Comparison of ENCODE assay signal across 28 mouse cellular contexts in genomic region chr7:90077565-90077964, GRCm38 (mm10). TPM values are rescaled to one million over a fixed set of nuclear protein-coding genes. Genes with fewer than 3 reads are reported as not detected.
DNase-seq lines count a peak whose midpoint lies in the region; ATAC-seq and TF ChIP-seq lines count a peak whose summit lies in the region.
"Had no signal": no experiment of that assay in that cellular context is flagged by ENCODE, and none has a peak within 500 bp of the region (broad histone marks: within the 10 kb centered on the region; RNA-seq: fewer than 3 reads in every experiment).

No protein-coding gene starts in this region.

- 89% methylated on average over 2 of the region's 2 CpGs for WGBS in stomach, embryonic 14.5 days
- 91% methylated on average over 2 of the region's 2 CpGs for WGBS in stomach, postnatal 0 days
- 41% methylated on average over 2 of the region's 2 CpGs for WGBS in liver, embryonic 12.5 days (ENCODE audit: insufficient replicate concordance)
- WGBS in liver, postnatal 0 days (ENCODE audit: insufficient replicate concordance) = 63% methylated on average over 2 of the region's 2 CpGs

- H3K4me1 ChIP-seq in stomach, embryonic 14.5 days (ENCODE audit: control insufficient read depth, insufficient read depth, low read length) = peaks cover 5% of the 10 kb centered on the region; the same call in 1 of the 2 replicates
- no peaks in the 10 kb centered on the region for H3K4me1 ChIP-seq in stomach, postnatal 0 days (replicated peaks; ENCODE audit: control insufficient read depth, insufficient read depth)
- H3K4me1 ChIP-seq in liver, embryonic 12.5 days = peaks cover 97% of the 10 kb centered on the region
- peaks cover 72% of the 10 kb centered on the region for H3K4me1 ChIP-seq in liver, postnatal 0 days (ENCODE audit: insufficient read depth)
- H3K4me1 ChIP-seq: hindbrain, embryonic 13.5 days; limb, embryonic 12.5 days; neural tube, embryonic 13.5 days had no signal

- H3K36me3 ChIP-seq in stomach, embryonic 14.5 days (ENCODE audit: control insufficient read depth, insufficient read depth, low read length) = no peaks in the 10 kb centered on the region
- no peaks in the 10 kb centered on the region for H3K36me3 ChIP-seq in stomach, postnatal 0 days (ENCODE audit: control insufficient read depth, insufficient read depth, low read length)
- no peaks in the 10 kb centered on the region for H3K36me3 ChIP-seq in liver, embryonic 12.5 days
- H3K36me3 ChIP-seq in liver, postnatal 0 days (replicated peaks; ENCODE audit: insufficient read depth, low read length) = no peaks in the 10 kb centered on the region
- H3K36me3 ChIP-seq: heart, embryonic 12.5 days; hindbrain, embryonic 13.5 days; limb, embryonic 12.5 days; neural tube, embryonic 13.5 days had no signal

- no peak for TF ChIP-seq EP300 in stomach, postnatal 0 days (optimal IDR thresholded peaks at IDR 0.05)
- 0 out of 2 replicates have a peak, but pooled peaks have one; percentile 28 for TF ChIP-seq EP300 in liver, postnatal 0 days (IDR thresholded peaks at IDR 0.05; ENCODE audit: low read depth)

- no peaks in the 10 kb centered on the region for H3K27me3 ChIP-seq in stomach, embryonic 14.5 days (ENCODE audit: control insufficient read depth, insufficient read depth, low read length)
- no peaks in the 10 kb centered on the region for H3K27me3 ChIP-seq in stomach, postnatal 0 days (ENCODE audit: control insufficient read depth, insufficient read depth, low read length)
- H3K27me3 ChIP-seq in liver, embryonic 12.5 days (replicated peaks) = no peaks in the 10 kb centered on the region
- H3K27me3 ChIP-seq in liver, postnatal 0 days (ENCODE audit: insufficient read depth, low read length) = no peaks in the 10 kb centered on the region
- H3K27me3 ChIP-seq: heart, embryonic 12.5 days; hindbrain, embryonic 13.5 days; limb, embryonic 12.5 days; neural tube, embryonic 13.5 days; Patski had no signal

- no peak for TF ChIP-seq CTCF in stomach, postnatal 0 days (IDR thresholded peaks at IDR 0.05; ENCODE audit: low read depth)
- TF ChIP-seq CTCF in liver, postnatal 0 days (IDR thresholded peaks at IDR 0.05; ENCODE audit: low read depth) = no peak

- H3K9ac ChIP-seq in stomach, embryonic 14.5 days (replicated peaks; ENCODE audit: low read depth, low read length) = no peak overlapping the region
- no peak overlapping the region for H3K9ac ChIP-seq in stomach, postnatal 0 days (ENCODE audit: low read length)
- peak overlapping the region; percentile 49 for H3K9ac ChIP-seq in liver, embryonic 12.5 days
- H3K9ac ChIP-seq in liver, postnatal 0 days (replicated peaks) = no peak overlapping the region
- H3K9ac ChIP-seq: heart, embryonic 12.5 days; hindbrain, embryonic 13.5 days; limb, embryonic 12.5 days; neural tube, embryonic 13.5 days had no signal

- no peak for DNase-seq in stomach, postnatal 0 days (ENCODE audit: low spot score)
- no peak for DNase-seq in liver, postnatal 0 days
- no peak for DNase-seq in embryo, embryonic 10 days (ENCODE audit: low spot score)
- no peak for DNase-seq in frontal cortex, adult 2 months (ENCODE audit: extremely low spot score in 1 of 2, low spot score in 1 of 2)
- DNase-seq in thymus, postnatal 10 days (ENCODE audit: low spot score in 2 of 2) = no peak
- DNase-seq: adrenal gland, postnatal 14 days; cerebellum, adult 11-12 months; cerebellum, adult 9-11 months; gastrocnemius, adult 2 months; heart, adult 2 months; heart, postnatal 4 days; kidney, adult 8-10 months; kidney, postnatal 10 days; layer of hippocampus, adult 9-11 months; lung, adult 18-20 months; lung, postnatal 4 days; right cerebral cortex, postnatal 4 days; thymus, adult 18-20 months had no signal

- no peak overlapping the region for H3K27ac ChIP-seq in stomach, embryonic 14.5 days (ENCODE audit: low read length)
- H3K27ac ChIP-seq in stomach, postnatal 0 days (replicated peaks) = no peak overlapping the region
- peak overlapping the region; percentile 93 for H3K27ac ChIP-seq in liver, embryonic 12.5 days
- peak overlapping the region; percentile 46; the same call in 1 of the 2 replicates for H3K27ac ChIP-seq in liver, postnatal 0 days (ENCODE audit: low read depth)
- H3K27ac ChIP-seq: gastrocnemius, adult 2 months; heart, adult 2 months; hindbrain, embryonic 13.5 days; limb, embryonic 12.5 days; neural tube, embryonic 13.5 days had no signal

- no peak overlapping the region for H3K4me3 ChIP-seq in stomach, embryonic 14.5 days (ENCODE audit: low read depth, low read length)
- H3K4me3 ChIP-seq in stomach, postnatal 0 days (ENCODE audit: low read depth, low read length) = no peak overlapping the region
- no peak overlapping the region for H3K4me3 ChIP-seq in liver, embryonic 12.5 days
- H3K4me3 ChIP-seq in liver, postnatal 0 days (ENCODE audit: low read depth, low read length) = no peak overlapping the region
- H3K4me3 ChIP-seq: gastrocnemius, adult 2 months; heart, adult 2 months; heart, embryonic 12.5 days; hindbrain, embryonic 13.5 days; limb, embryonic 12.5 days; neural tube, embryonic 13.5 days had no signal

- no peaks in the 10 kb centered on the region for H3K9me3 ChIP-seq in stomach, embryonic 14.5 days (ENCODE audit: control insufficient read depth, low read depth, low read length)
- no peaks in the 10 kb centered on the region for H3K9me3 ChIP-seq in stomach, postnatal 0 days (ENCODE audit: control insufficient read depth, low read length)
- H3K9me3 ChIP-seq in liver, embryonic 12.5 days (replicated peaks) = no peaks in the 10 kb centered on the region
- H3K9me3 ChIP-seq in liver, postnatal 0 days (ENCODE audit: low read length) = no peaks in the 10 kb centered on the region
- H3K9me3 ChIP-seq: hindbrain, embryonic 13.5 days; limb, embryonic 12.5 days; neural tube, embryonic 13.5 days had no signal

- H3K4me2 ChIP-seq in stomach, embryonic 14.5 days (replicated peaks; ENCODE audit: low read depth, low read length) = no peak overlapping the region
- H3K4me2 ChIP-seq in stomach, postnatal 0 days (replicated peaks; ENCODE audit: low read depth) = no peak overlapping the region
- peak overlapping the region; percentile 33 for H3K4me2 ChIP-seq in liver, embryonic 12.5 days
- H3K4me2 ChIP-seq in liver, postnatal 0 days (ENCODE audit: low read depth, low read length) = peak overlapping the region; percentile 18; the same call in 1 of the 2 replicates
- H3K4me2 ChIP-seq: heart, embryonic 12.5 days; hindbrain, embryonic 13.5 days; limb, embryonic 12.5 days; neural tube, embryonic 13.5 days had no signal

- ATAC-seq in stomach, embryonic 14.5 days (ENCODE audit: insufficient number of reproducible peaks, insufficient read depth, low FRiP score, low read depth) = peak; percentile 54; the same call in 1 of the 2 replicates
- ATAC-seq in stomach, postnatal 0 days (ENCODE audit: low FRiP score, low TSS enrichment) = no peak
- peak; percentile 79 for ATAC-seq in liver, embryonic 12.5 days
- ATAC-seq in liver, postnatal 0 days = no peak
- ATAC-seq: forebrain, embryonic 14.5 days; intestine, embryonic 16.5 days; lung, postnatal 0 days; Patski had no signal

RNA-seq across cellular contexts. Expression of gene Picalm, which starts 52.4 kb away (rescaled TPM):
- 74.5 and 77.1 TPM in 2 replicates for polyA plus RNA-seq in stomach, embryonic 14.5 days (2014; fragmentation: Nextera tagmentation; extraction: Ambion mirVana)
- polyA plus RNA-seq in stomach, postnatal 0 days (2015; fragmentation: Nextera tagmentation; extraction: Ambion mirVana) = 25.1 and 25.3 TPM in 2 replicates
- 71.1 and 73.2 TPM in 2 replicates for polyA plus RNA-seq in liver, embryonic 12.5 days (2016; fragmentation: Nextera tagmentation; extraction: Ambion mirVana)
- polyA plus RNA-seq in liver, postnatal 0 days (2015; fragmentation: Nextera tagmentation; extraction: Ambion mirVana) = 29.9 and 30.6 TPM in 2 replicates
- polyA plus RNA-seq in frontal cortex, adult 2 months (2012; rRNA removed) = 115 and 118 TPM in 2 replicates

Comparison
In these comparisons a context has a peak if more than half of its experiments do, and no peak if none do; other contexts are left out.
1. ATAC-seq: peak in stomach, embryonic 14.5 days (single experiment) and liver, embryonic 12.5 days (single experiment); none in stomach, postnatal 0 days (single experiment) and liver, postnatal 0 days (single experiment).
2. H3K27ac ChIP-seq: peak in liver, embryonic 12.5 days (single experiment) and liver, postnatal 0 days (single experiment); none in stomach, embryonic 14.5 days (single experiment) and stomach, postnatal 0 days (single experiment).
3. H3K4me2 ChIP-seq: peak in liver, embryonic 12.5 days (single experiment) and liver, postnatal 0 days (single experiment); none in stomach, embryonic 14.5 days (single experiment) and stomach, postnatal 0 days (single experiment).